Mouse (Mus musculus): ENCODE measurements at regions not wholly inside any gene's neighbourhood (a gene's known extent, or its start where the extent isn't known, plus 50 kb on each side); places are given as distances from the start of the nearest gene placed in this dataset.

GRCm38 (mm10) chr4:87718166-87718805 lies 314.9 kb downstream of the Mllt3 start:
- no peak for DNase-seq

- DNase-seq = no peak
Observed at GRCm38 (mm10) chr4:87715212-87715933, 317.8 kb downstream of the Mllt3 start.

GRCm38 (mm10) chr4:87712691-87713090 lies 320.5 kb downstream of the Mllt3 start:
- no peak for DNase-seq

- DNase-seq = no peak
Observed at GRCm38 (mm10) chr4:87712286-87712685, 320.9 kb downstream of the Mllt3 start.

GRCm38 (mm10) chr4:87711185-87711827 lies 321.9 kb downstream of the Mllt3 start:
- no peak for DNase-seq

- DNase-seq = no peak
Observed at GRCm38 (mm10) chr4:87708981-87709645, 324.1 kb downstream of the Mllt3 start.

GRCm38 (mm10) chr4:87707386-87707785 lies 325.8 kb downstream of the Mllt3 start:
- no peak for DNase-seq

GRCm38 (mm10) chr4:87702834-87703233 lies 330.3 kb downstream of the Mllt3 start:
- no peak for DNase-seq

- DNase-seq = no peak
Observed at GRCm38 (mm10) chr4:87702290-87702689, 330.9 kb downstream of the Mllt3 start.

GRCm38 (mm10) chr4:87701024-87701423 lies 332.1 kb downstream of the Mllt3 start:
- DNase-seq = no peak

GRCm38 (mm10) chr4:87700508-87700907 lies 332.7 kb downstream of the Mllt3 start:
- no peak for DNase-seq

GRCm38 (mm10) chr4:87699586-87699985 lies 333.6 kb downstream of the Mllt3 start:
- no peak for DNase-seq

GRCm38 (mm10) chr4:87698750-87699149 lies 334.4 kb downstream of the Mllt3 start:
- no peak for DNase-seq

GRCm38 (mm10) chr4:87696921-87697320 lies 336.2 kb downstream of the Mllt3 start:
- DNase-seq = no peak

- no peak for DNase-seq
Observed at GRCm38 (mm10) chr4:87695811-87696210, 337.4 kb downstream of the Mllt3 start.

GRCm38 (mm10) chr4:87692741-87693140 lies 340.4 kb downstream of the Mllt3 start:
- DNase-seq = no peak

- no peak for DNase-seq
Observed at GRCm38 (mm10) chr4:87684952-87685351, 348.2 kb downstream of the Mllt3 start.

- no peak for DNase-seq
Observed at GRCm38 (mm10) chr4:87682783-87683182, 350.4 kb downstream of the Mllt3 start.

- DNase-seq = no peak
Observed at GRCm38 (mm10) chr4:87671101-87671500, 362.1 kb downstream of the Mllt3 start.

- DNase-seq = no peak
Observed at GRCm38 (mm10) chr4:87670167-87670566, 363.0 kb downstream of the Mllt3 start.

- no peak for DNase-seq
Observed at GRCm38 (mm10) chr4:87669480-87669879, 363.7 kb downstream of the Mllt3 start.

- DNase-seq = no peak
Observed at GRCm38 (mm10) chr4:87668314-87668713, 364.9 kb downstream of the Mllt3 start.

GRCm38 (mm10) chr4:87667556-87668154 lies 365.5 kb downstream of the Mllt3 start:
- no peak for DNase-seq

All from right cerebral cortex, postnatal 14 days (tissue).